Mouse (Mus musculus): ENCODE results near the gene Fam110a. TPM values are rescaled to one million over a fixed set of nuclear protein-coding genes. Genes with fewer than 3 reads are reported as not detected.

Gene Fam110a
- polyA plus RNA-seq, 1 experiment from 2014 or later: 31.3 TPM

DNA sequence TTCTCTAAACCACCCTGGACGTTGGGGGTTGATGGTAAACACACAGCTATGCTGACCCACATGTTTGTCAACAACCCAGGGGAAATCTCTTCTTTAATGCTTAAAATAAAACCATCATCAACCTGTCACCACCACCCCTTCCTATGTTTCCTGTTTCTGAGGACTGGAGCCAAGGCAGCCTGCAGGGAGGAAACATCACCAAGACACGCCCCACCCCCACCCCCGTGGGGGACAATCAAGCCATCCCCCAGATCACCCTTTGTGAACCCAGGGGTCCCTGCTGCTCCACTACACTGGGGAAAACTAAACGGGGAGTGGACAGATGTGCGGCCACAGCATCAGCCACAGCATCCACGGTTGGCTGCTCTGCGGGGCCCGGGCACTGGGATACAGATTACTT lies 11.6 kb downstream of the Fam110a start:
- no peak overlapping the region for H3K4me3 ChIP-seq (replicated peaks)
- no peak for ATAC-seq (ENCODE audit: low FRiP score)
- H3K9me3 ChIP-seq (replicated peaks): no peaks in the 10 kb centered on the region
- H3K4me1 ChIP-seq: peaks cover 74% of the 10 kb centered on the region
- no peaks in the 10 kb centered on the region for H3K27me3 ChIP-seq (replicated peaks)
- 63% methylated on average over 8 of the region's 8 CpGs for WGBS
- peak overlapping the region; percentile 23 for H3K4me2 ChIP-seq
- 0 out of 2 replicates have a peak overlapping the region, but pooled peaks have one; percentile 17 for H3K9ac ChIP-seq (replicated peaks)
- no peaks in the 10 kb centered on the region for H3K36me3 ChIP-seq
- H3K27ac ChIP-seq (replicated peaks): no peak overlapping the region

GRCm38 (mm10) chr2:151967792-151968191 lies 12.2 kb downstream of the Fam110a start:
- Histone ChIP-seq H3K4me3 (replicated peaks) (no peak overlapping the region), H3K4me1 (peaks cover 68% of the 10 kb centered on the region), H3K36me3 (no peaks in the 10 kb centered on the region), H3K27ac (replicated peaks) (peak overlapping the region; percentile 45; the same call in 1 of the 2 replicates), H3K9ac (replicated peaks) (no peak overlapping the region), H3K9me3 (replicated peaks) (no peaks in the 10 kb centered on the region), H3K4me2 (peak overlapping the region; percentile 40), H3K27me3 (replicated peaks) (no peaks in the 10 kb centered on the region)
- WGBS: 69% methylated on average over 2 of the region's 2 CpGs
- ATAC-seq (ENCODE audit: low FRiP score): no peak

- ATAC-seq (ENCODE audit: low FRiP score): no peak
- Histone ChIP-seq H3K9ac (replicated peaks) (0 out of 2 replicates have a peak overlapping the region, but pooled peaks have one; percentile 26), H3K4me2 (peak overlapping the region; percentile 40), H3K36me3 (no peaks in the 10 kb centered on the region), H3K4me3 (replicated peaks) (no peak overlapping the region), H3K27me3 (replicated peaks) (no peaks in the 10 kb centered on the region), H3K4me1 (peaks cover 65% of the 10 kb centered on the region), H3K9me3 (replicated peaks) (no peaks in the 10 kb centered on the region), H3K27ac (replicated peaks) (peak overlapping the region; percentile 45)
- 12% methylated on average over 9 of the region's 9 CpGs for WGBS
These were observed 12.8 kb downstream of the Fam110a start for GRCm38 (mm10) chr2:151967176-151967750.

GRCm38 (mm10) chr2:151964052-151964451 lies 16.0 kb downstream of the Fam110a start:
- Histone ChIP-seq H3K27me3 (replicated peaks) (no peaks in the 10 kb centered on the region), H3K4me1 (peaks cover 41% of the 10 kb centered on the region), H3K9ac (replicated peaks) (no peak overlapping the region), H3K4me3 (replicated peaks) (no peak overlapping the region), H3K9me3 (replicated peaks) (no peaks in the 10 kb centered on the region), H3K36me3 (no peaks in the 10 kb centered on the region), H3K4me2 (no peak overlapping the region), H3K27ac (replicated peaks) (no peak overlapping the region)
- 10% methylated on average over 9 of the region's 9 CpGs for WGBS
- no peak for ATAC-seq (ENCODE audit: low FRiP score)

GRCm38 (mm10) chr2:151963319-151963718 lies 16.7 kb downstream of the Fam110a start:
- no peaks in the 10 kb centered on the region for H3K27me3 ChIP-seq (replicated peaks)
- no peaks in the 10 kb centered on the region for H3K9me3 ChIP-seq (replicated peaks)
- H3K36me3 ChIP-seq: no peaks in the 10 kb centered on the region
- no peak overlapping the region for H3K4me3 ChIP-seq (replicated peaks)
- H3K9ac ChIP-seq (replicated peaks): no peak overlapping the region
- no peak overlapping the region for H3K27ac ChIP-seq (replicated peaks)
- H3K4me1 ChIP-seq: peaks cover 33% of the 10 kb centered on the region
- H3K4me2 ChIP-seq: no peak overlapping the region
- WGBS: 82% methylated on average over 5 of the region's 5 CpGs
- ATAC-seq (ENCODE audit: low FRiP score): no peak

DNA sequence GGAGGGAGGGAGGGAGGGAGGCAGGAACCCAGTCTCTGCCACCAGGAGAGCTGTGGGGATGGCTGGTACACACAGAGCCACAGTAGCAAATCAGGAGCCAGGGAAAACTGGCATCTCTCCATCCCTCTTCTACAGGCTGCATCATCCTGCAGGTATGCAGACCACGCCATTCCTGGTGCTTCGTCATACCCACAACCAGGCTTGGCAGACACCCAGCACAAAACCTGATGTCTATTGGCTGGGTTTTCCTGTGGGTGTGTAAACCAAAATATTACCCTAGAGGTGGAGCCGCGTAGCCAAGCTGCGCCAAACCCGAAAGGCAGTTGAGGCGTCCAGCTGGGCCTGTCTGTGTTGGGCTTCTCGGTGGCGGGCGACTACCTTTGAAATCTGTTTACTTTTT lies 17.5 kb downstream of the Fam110a start:
- Histone ChIP-seq H3K9me3 (replicated peaks) (no peaks in the 10 kb centered on the region), H3K4me1 (peaks cover 25% of the 10 kb centered on the region), H3K9ac (replicated peaks) (no peak overlapping the region), H3K27ac (replicated peaks) (no peak overlapping the region), H3K4me2 (no peak overlapping the region), H3K4me3 (replicated peaks) (no peak overlapping the region), H3K36me3 (no peaks in the 10 kb centered on the region), H3K27me3 (replicated peaks) (no peaks in the 10 kb centered on the region)
- 46% methylated on average over 10 of the region's 10 CpGs for WGBS
- peak; percentile 49; the same call in 1 of the 2 replicates for ATAC-seq (ENCODE audit: low FRiP score)

GRCm38 (mm10) chr2:151961284-151962196 lies 18.5 kb downstream of the Fam110a start:
- no peaks in the 10 kb centered on the region for H3K27me3 ChIP-seq (replicated peaks)
- H3K36me3 ChIP-seq: no peaks in the 10 kb centered on the region
- H3K4me3 ChIP-seq (replicated peaks): no peak overlapping the region
- no peaks in the 10 kb centered on the region for H3K9me3 ChIP-seq (replicated peaks)
- H3K27ac ChIP-seq (replicated peaks): no peak overlapping the region
- H3K9ac ChIP-seq (replicated peaks): no peak overlapping the region
- ATAC-seq (ENCODE audit: low FRiP score): no peak
- no peak overlapping the region for H3K4me2 ChIP-seq
- 49% methylated on average over 9 of the region's 9 CpGs for WGBS
- H3K4me1 ChIP-seq: peaks cover 16% of the 10 kb centered on the region

DNA sequence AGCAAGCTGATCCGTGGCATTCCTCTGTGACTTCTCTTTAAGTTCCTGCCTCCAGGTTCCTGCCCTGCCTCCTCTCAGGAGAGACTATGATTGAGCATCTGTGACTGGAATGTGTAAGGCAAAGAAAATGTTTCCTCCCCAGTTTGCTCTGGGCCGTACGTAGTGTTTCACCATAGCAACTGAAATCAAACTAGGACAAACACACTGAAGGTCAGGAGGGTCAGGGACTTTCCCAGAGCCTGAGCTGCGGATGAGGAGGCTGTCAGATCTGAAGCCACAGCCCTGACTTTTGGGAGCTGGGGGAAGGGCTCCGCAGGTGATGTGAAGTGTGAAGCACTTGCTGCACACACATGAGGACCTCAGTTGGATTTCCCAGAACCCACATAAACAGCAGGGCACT lies 20.7 kb downstream of the Fam110a start:
- WGBS: 38% methylated on average over 5 of the region's 5 CpGs

GRCm38 (mm10) chr2:151956500-151957137 lies 23.4 kb downstream of the Fam110a start:
- Histone ChIP-seq H3K4me2 (no peak overlapping the region), H3K4me1 (no peaks in the 10 kb centered on the region), H3K27ac (replicated peaks) (no peak overlapping the region), H3K9me3 (replicated peaks) (no peaks in the 10 kb centered on the region), H3K4me3 (replicated peaks) (no peak overlapping the region), H3K36me3 (no peaks in the 10 kb centered on the region), H3K27me3 (replicated peaks) (no peaks in the 10 kb centered on the region), H3K9ac (replicated peaks) (no peak overlapping the region)
- ATAC-seq (ENCODE audit: low FRiP score): no peak
- 77% methylated on average over 4 of the region's 4 CpGs for WGBS

More for the DNA sequence above, 20.7 kb downstream of the Fam110a start:
- no peaks in the 10 kb centered on the region for H3K27me3 ChIP-seq (replicated peaks)
- ATAC-seq (ENCODE audit: low FRiP score): no peak
- no peak overlapping the region for H3K4me2 ChIP-seq
- H3K4me3 ChIP-seq (replicated peaks): no peak overlapping the region
- H3K9ac ChIP-seq (replicated peaks): no peak overlapping the region
- H3K9me3 ChIP-seq (replicated peaks): no peaks in the 10 kb centered on the region
- no peaks in the 10 kb centered on the region for H3K36me3 ChIP-seq
- H3K4me1 ChIP-seq: peaks cover 6% of the 10 kb centered on the region
- H3K27ac ChIP-seq (replicated peaks): no peak overlapping the region

GRCm38 (mm10) chr2:151953665-151954064 lies 26.4 kb downstream of the Fam110a start:
- Histone ChIP-seq H3K9me3 (replicated peaks) (no peaks in the 10 kb centered on the region), H3K27ac (replicated peaks) (no peak overlapping the region), H3K4me3 (replicated peaks) (no peak overlapping the region), H3K9ac (replicated peaks) (no peak overlapping the region), H3K4me1 (peaks cover 4% of the 10 kb centered on the region; the same call in 1 of the 2 replicates), H3K27me3 (replicated peaks) (no peaks in the 10 kb centered on the region), H3K36me3 (no peaks in the 10 kb centered on the region), H3K4me2 (no peak overlapping the region)
- WGBS: 89% methylated on average over 8 of the region's 8 CpGs
- ATAC-seq (ENCODE audit: low FRiP score): no peak

GRCm38 (mm10) chr2:151949082-151949774 lies 30.8 kb downstream of the Fam110a start:
- H3K4me1 ChIP-seq: peaks cover 4% of the 10 kb centered on the region; the same call in 1 of the 2 replicates
- no peaks in the 10 kb centered on the region for H3K27me3 ChIP-seq (replicated peaks)
- H3K4me3 ChIP-seq (replicated peaks): no peak overlapping the region
- H3K4me2 ChIP-seq: no peak overlapping the region
- H3K36me3 ChIP-seq: no peaks in the 10 kb centered on the region
- no peaks in the 10 kb centered on the region for H3K9me3 ChIP-seq (replicated peaks)
- ATAC-seq (ENCODE audit: low FRiP score): peak; percentile 87
- H3K27ac ChIP-seq (replicated peaks): peak overlapping the region; percentile 58; the same call in 1 of the 2 replicates
- WGBS: 34% methylated on average over 2 of the region's 2 CpGs
- H3K9ac ChIP-seq (replicated peaks): no peak overlapping the region
